Mouse (Mus musculus) embryonic facial prominence, embryonic 11.5 days (tissue): ENCODE results near the gene Prrx2. TPM values are rescaled to one million over a fixed set of nuclear protein-coding genes. Genes with fewer than 3 reads are reported as not detected.

Experiments
- ATAC-seq: fragments of 200-750 bp; cut with Nextera tagmentation; replicated peaks from 2 replicates; pipeline ENCODE4 v1.8.0; 2017; ENCODE audit warnings: low read depth; ENCODE audit not compliant: insufficient number of reproducible peaks, low FRiP score, low TSS enrichment
- DNase-seq: peaks from one replicate; pipeline ENCODE4 v3.0.0-alpha.2; 2015; ENCODE audit warnings: low spot score
- H3K27ac ChIP-seq: fragments of 300-500 bp; sonication (generic); replicated peaks from 2 replicates; pipeline ENCODE4 v1.5.1; 2014; ENCODE audit warnings: mild to moderate bottlenecking, low read depth, low read length, control low read depth
- H3K27me3 ChIP-seq: fragments of 300-500 bp; sonication (generic); 2 replicates; pipeline ENCODE4 v1.6.1; 2014; ENCODE audit warnings: mild to moderate bottlenecking, low read length, moderate library complexity, mixed read lengths; ENCODE audit not compliant: control insufficient read depth, insufficient read depth
- H3K36me3 ChIP-seq: fragments of 300-500 bp; sonication (generic); replicated peaks from 2 replicates; pipeline ENCODE4 v1.6.1; 2014; ENCODE audit warnings: low read depth, mild to moderate bottlenecking, low read length, moderate library complexity, mixed read lengths; ENCODE audit not compliant: control insufficient read depth, insufficient read depth
- H3K4me1 ChIP-seq: fragments of 300-500 bp; sonication (generic); 2 replicates; pipeline ENCODE4 v1.6.1; 2014; ENCODE audit warnings: low read length, mixed read lengths; ENCODE audit not compliant: control insufficient read depth, insufficient read depth
- H3K4me2 ChIP-seq: fragments of 300-500 bp; sonication (generic); 2 replicates; pipeline ENCODE4 v1.6.1; 2014; ENCODE audit warnings: low read depth, mild to moderate bottlenecking, control low read depth, low read length, moderate library complexity
- H3K4me3 ChIP-seq: fragments of 300-500 bp; sonication (generic); 2 replicates; pipeline ENCODE4 v1.5.1; 2014; ENCODE audit warnings: low read depth, low read length, control low read depth
- H3K9ac ChIP-seq: fragments of 300-500 bp; sonication (generic); replicated peaks from 2 replicates; pipeline ENCODE4 v1.6.1; 2014; ENCODE audit warnings: mild to moderate bottlenecking, control low read depth, low read length
- H3K9me3 ChIP-seq: fragments of 300-500 bp; sonication (generic); replicated peaks from 2 replicates; pipeline ENCODE4 v1.6.1; 2016; ENCODE audit warnings: mild to moderate bottlenecking, low read length, inconsistent platforms, mixed read lengths; ENCODE audit not compliant: control insufficient read depth
- WGBS: fragments of 180-500 bp; shearing (Covaris S2); extraction: QIAGEN DNeasy Blood & Tissue Kit; methylation state at CpG from one replicate; pipeline ENCODE4 v1.1.7; 2014; 5-methylcytosine and 5-hydroxymethylcytosine counted together
- polyA plus RNA-seq: library from polyadenylated mRNA; unstranded; fragments of >200 nt; fragmentation: Nextera tagmentation; extraction: Ambion mirVana; gene quantifications from 2 replicates; pipeline ENCODE4 v1.2.1, GENCODE M21; 2014

Gene Prrx2
- polyA plus RNA-seq, 1 experiment from 2014 or later = 109 TPM

DNA sequence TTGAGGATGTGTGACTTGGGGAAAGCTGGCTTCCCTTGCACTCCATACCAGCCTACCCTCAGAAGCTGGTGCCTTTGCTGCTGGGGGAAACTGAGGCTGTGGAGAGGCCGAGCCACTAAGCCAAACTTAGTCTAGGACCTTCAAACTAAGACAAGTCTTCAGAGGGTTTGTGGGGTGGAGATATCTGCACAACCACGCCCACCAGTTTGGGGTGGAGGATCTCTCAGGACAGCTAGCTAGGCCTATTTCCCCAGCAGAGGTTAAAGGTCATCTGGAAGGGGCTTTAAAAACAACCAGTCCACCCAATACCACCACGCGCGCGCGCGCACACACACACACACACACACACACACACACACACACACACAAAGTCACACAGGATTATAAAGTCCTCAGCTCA lies 11.5 kb downstream of the Prrx2 start:
- H3K27ac ChIP-seq = peak overlapping the region; percentile 58; the same call in 1 of the 2 replicates
- no peak for DNase-seq
- no peaks in the 10 kb centered on the region for H3K27me3 ChIP-seq
- H3K36me3 ChIP-seq = no peaks in the 10 kb centered on the region
- no peak for ATAC-seq
- 36% methylated on average over 8 of the region's 8 CpGs for WGBS
- no peaks in the 10 kb centered on the region for H3K9me3 ChIP-seq
- H3K4me2 ChIP-seq = peak overlapping the region; percentile 86
- peaks cover 13% of the 10 kb centered on the region for H3K4me1 ChIP-seq
- H3K9ac ChIP-seq = peak overlapping the region; percentile 95
- peak overlapping the region; percentile 80 for H3K4me3 ChIP-seq

DNA sequence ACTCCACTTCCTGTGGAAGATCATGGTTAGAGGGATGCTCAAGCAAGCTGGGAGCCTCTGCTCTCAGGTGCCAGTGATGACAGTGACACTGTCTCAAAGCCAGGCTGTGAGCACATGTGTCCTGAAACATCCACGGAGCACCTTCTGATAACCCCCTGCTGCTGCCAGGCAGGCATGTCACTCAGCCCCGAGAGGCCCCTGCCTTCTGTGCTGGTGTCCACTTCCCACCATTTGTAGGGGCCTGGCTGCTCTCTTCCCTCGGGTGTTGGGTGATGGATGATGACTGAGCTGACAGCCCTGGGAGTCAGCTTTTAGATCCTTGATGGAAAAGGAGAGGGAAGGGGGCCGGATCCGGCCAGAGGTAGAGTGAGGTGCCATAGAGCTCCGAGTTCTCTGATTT lies 12.0 kb downstream of the Prrx2 start:
- Histone ChIP-seq H3K4me3 (peak overlapping the region; percentile 80), H3K9ac (peak overlapping the region; percentile 95), H3K4me1 (peaks cover 14% of the 10 kb centered on the region), H3K27ac (no peak overlapping the region), H3K4me2 (peak overlapping the region; percentile 86), H3K9me3 (no peaks in the 10 kb centered on the region), H3K27me3 (no peaks in the 10 kb centered on the region), H3K36me3 (no peaks in the 10 kb centered on the region)
- WGBS = 18% methylated on average over 6 of the region's 6 CpGs
- ATAC-seq (no peak), DNase-seq (no peak)

DNA sequence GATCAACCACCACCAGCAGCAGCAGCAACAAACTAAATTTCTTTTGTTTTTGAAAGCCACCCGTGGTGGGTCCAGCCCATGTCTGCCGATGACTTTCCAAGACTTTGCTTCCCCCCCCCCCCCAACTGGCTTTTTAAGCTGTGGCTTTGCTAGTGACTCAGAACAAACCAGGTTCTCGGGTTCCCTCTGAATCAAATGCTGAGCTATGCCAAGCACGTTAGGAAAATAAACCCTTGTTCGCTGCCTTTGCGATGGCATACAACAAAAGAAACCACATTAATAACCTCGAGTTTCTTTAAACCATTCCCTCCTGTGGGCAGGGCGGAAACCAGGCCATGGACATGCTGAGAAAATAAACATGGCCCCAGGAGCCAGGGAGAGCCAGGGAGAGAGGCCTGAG lies 13.4 kb downstream of the Prrx2 start:
- H3K9me3 ChIP-seq = no peaks in the 10 kb centered on the region
- peaks cover 27% of the 10 kb centered on the region for H3K4me1 ChIP-seq
- ATAC-seq = no peak
- no peak overlapping the region; the same call in 1 of the 2 replicates for H3K4me2 ChIP-seq
- WGBS = 47% methylated on average over 8 of the region's 8 CpGs
- no peak overlapping the region for H3K9ac ChIP-seq
- 0 out of 2 replicates have a peak overlapping the region, but pooled peaks have one; percentile 41 for H3K27ac ChIP-seq
- H3K36me3 ChIP-seq = no peaks in the 10 kb centered on the region
- no peak overlapping the region for H3K4me3 ChIP-seq
- DNase-seq = peak; percentile 38
- H3K27me3 ChIP-seq = no peaks in the 10 kb centered on the region

DNA sequence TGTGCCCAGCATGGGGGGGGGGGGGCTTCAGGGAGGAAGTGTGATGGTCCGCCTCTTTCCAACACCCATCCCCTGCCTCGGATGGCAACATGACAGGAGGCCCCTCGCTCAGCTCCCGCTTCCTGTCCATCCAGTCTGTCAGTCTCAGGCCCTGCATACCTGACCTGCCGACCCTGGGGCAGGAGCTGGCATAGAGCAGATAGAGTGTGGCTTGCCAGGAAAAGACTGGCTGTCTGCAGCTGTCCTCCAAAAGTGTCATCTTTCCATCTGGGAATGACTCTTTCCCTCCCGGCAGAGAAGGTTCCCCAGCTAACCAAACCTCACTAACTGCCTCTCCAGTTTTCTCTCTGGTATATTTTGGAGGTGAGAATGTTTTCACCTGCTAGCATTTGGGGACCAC lies 15.8 kb downstream of the Prrx2 start:
- H3K4me2 ChIP-seq = peak overlapping the region; percentile 10; the same call in 1 of the 2 replicates
- H3K4me3 ChIP-seq = no peak overlapping the region

DNA sequence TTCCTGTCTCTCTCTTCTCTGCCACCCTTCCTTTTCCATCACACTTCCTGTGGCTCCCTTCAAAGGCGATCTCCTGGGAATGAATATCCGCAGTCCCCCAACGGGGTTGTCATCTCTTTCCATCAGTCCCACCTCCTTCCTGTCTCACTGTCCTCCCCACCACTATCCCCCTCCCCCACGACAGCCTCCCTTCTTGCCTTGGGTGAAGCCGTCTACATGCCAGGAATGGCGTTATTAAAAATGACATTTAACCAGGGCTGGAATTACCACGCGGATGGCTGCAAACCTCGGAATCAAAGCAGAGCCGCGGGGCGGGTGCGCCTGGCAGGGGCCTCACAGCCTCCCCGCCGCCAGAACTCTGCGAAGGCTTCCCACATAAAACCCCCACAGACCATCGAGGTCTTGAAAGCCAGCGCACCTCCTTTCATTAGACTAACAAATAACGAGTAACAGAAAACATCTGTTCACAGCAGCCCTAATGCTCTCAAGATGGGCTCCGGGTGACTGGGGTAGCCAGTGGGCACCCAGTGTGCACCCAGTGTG lies 18.1 kb downstream of the Prrx2 start:
- Histone ChIP-seq H3K9ac (peak overlapping the region; percentile 18; the same call in 1 of the 2 replicates), H3K27ac (peak overlapping the region; percentile 81), H3K9me3 (no peaks in the 10 kb centered on the region), H3K36me3 (no peaks in the 10 kb centered on the region), H3K4me3 (no peak overlapping the region), H3K4me2 (peak overlapping the region; percentile 16; the same call in 1 of the 2 replicates), H3K4me1 (peaks cover 43% of the 10 kb centered on the region), H3K27me3 (no peaks in the 10 kb centered on the region)
- DNase-seq = peak; percentile 83
- 16% methylated on average over 20 of the region's 20 CpGs for WGBS
- no peak for ATAC-seq

More for the DNA sequence above, 15.8 kb downstream of the Prrx2 start:
- DNase-seq = no peak
- no peak overlapping the region for H3K27ac ChIP-seq
- H3K9ac ChIP-seq = no peak overlapping the region
- 33% methylated on average over 6 of the region's 6 CpGs for WGBS
- H3K36me3 ChIP-seq = no peaks in the 10 kb centered on the region
- peaks cover 41% of the 10 kb centered on the region for H3K4me1 ChIP-seq
- ATAC-seq = no peak
- no peaks in the 10 kb centered on the region for H3K27me3 ChIP-seq
- no peaks in the 10 kb centered on the region for H3K9me3 ChIP-seq

DNA sequence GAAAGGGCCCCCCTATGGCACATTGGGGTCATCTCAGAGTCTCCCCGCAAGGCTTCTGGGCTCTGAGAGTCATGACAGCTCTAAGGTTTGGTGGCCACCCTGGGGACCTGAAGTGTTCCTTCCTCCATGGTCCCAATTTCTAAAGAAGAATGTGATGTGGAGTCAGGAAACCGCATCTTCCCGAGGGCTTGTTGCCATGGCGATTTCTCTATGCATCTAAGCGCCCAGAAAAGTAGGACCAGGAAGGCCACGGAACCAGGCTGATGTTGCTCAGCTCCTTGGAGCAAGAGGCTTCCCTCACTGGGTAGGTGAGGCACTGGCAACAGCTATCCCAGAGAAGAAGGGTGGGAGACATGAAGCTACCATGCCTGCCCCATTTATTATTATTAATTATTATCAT lies 22.3 kb downstream of the Prrx2 start:
- Histone ChIP-seq H3K27ac (no peak overlapping the region), H3K36me3 (no peaks in the 10 kb centered on the region), H3K27me3 (no peaks in the 10 kb centered on the region), H3K9me3 (no peaks in the 10 kb centered on the region), H3K4me1 (peaks cover 32% of the 10 kb centered on the region), H3K9ac (no peak overlapping the region), H3K4me2 (no peak overlapping the region), H3K4me3 (no peak overlapping the region)
- 74% methylated on average over 6 of the region's 6 CpGs for WGBS
- DNase-seq (no peak), ATAC-seq (no peak)

DNA sequence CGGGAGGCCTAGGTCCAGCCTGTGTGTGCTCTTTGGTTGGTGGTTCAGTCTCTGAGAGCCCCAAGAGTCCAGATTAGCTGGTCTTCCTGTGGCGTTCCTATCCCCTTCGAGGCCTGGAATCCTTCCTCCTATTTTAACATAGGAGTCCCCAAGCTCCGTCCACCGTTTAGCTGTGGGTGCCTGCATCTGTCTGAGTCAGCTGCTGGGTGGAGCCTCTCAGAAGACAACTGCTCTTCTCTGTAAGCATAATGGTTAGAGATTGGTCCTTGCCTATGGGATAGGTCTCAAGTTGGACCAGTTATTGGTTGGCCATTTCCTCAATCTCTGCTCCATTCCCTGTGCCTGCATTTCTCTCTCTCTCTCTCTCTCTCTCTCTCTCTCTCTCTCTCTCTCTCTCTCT lies 25.0 kb downstream of the Prrx2 start:
- no peak overlapping the region for H3K4me3 ChIP-seq
- H3K9ac ChIP-seq = no peak overlapping the region
- no peaks in the 10 kb centered on the region for H3K36me3 ChIP-seq
- ATAC-seq = no peak
- H3K9me3 ChIP-seq = no peaks in the 10 kb centered on the region
- no peaks in the 10 kb centered on the region for H3K27me3 ChIP-seq
- 78% methylated on average over 5 of the region's 5 CpGs for WGBS
- H3K27ac ChIP-seq = no peak overlapping the region
- no peak overlapping the region for H3K4me2 ChIP-seq
- no peak for DNase-seq
- peaks cover 23% of the 10 kb centered on the region for H3K4me1 ChIP-seq

DNA sequence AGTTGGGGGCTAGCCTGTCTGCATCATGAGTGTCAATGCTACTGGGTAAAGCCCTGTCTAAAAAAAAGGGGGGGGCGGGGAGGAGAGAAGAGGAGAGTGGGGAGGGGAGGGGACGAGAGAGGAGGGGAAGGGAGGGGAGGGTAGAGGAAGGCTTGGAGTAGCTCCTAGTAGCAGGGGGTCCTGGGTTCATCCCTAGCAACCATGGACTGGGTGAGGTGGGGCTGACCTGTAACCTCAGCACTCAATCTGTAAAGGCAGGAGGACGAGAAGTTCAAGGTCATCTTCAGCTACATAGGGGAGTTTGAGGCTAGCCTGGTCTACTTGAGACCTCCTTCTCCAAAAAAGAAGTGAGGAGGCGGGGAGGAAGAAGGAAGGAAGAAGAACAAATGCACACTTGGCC lies 27.3 kb downstream of the Prrx2 start:
- no peak overlapping the region for H3K4me2 ChIP-seq

More for the DNA sequence above, 27.3 kb downstream of the Prrx2 start:
- H3K4me3 ChIP-seq = no peak overlapping the region
- no peak overlapping the region for H3K9ac ChIP-seq
- H3K27ac ChIP-seq = no peak overlapping the region
- no peak for DNase-seq
- H3K27me3 ChIP-seq = no peaks in the 10 kb centered on the region
- no peaks in the 10 kb centered on the region for H3K36me3 ChIP-seq
- no peaks in the 10 kb centered on the region for H3K9me3 ChIP-seq
- 78% methylated on average over 4 of the region's 4 CpGs for WGBS
- ATAC-seq = no peak
- H3K4me1 ChIP-seq = peaks cover 18% of the 10 kb centered on the region
